Comparison of ENCODE assay signal across 21 mouse cellular contexts in the genomic region with DNA sequence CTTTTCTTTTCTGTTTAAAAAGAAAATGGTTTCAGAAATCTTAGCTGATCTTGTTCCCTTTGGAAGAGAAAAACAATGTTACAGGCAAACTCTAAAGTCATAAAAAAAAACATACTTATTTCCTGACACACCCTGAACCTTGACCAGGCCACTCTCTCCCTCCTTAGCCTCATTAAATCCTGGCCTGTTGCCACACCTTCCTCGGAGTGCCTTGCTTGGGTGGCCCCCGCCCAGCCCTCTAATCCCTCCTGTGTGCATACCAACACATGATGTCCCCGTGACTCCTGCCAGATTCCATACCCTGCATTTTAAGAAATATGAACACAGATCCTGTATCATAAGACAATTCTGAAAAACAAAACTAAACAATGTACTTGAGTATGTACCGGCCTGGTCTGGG. TPM values are rescaled to one million over a fixed set of nuclear protein-coding genes. Genes with fewer than 3 reads are reported as not detected.
DNase-seq lines count a peak whose midpoint lies in the region; ATAC-seq and TF ChIP-seq lines count a peak whose summit lies in the region.
"Not testable (repeated sequence)": the region's sequence is repeated elsewhere in the genome, so short reads cannot be mapped to it uniquely, and the experiment has no call there.
"Had no signal": no experiment of that assay in that cellular context is flagged by ENCODE, and none has a peak within 500 bp of the region (broad histone marks: within the 10 kb centered on the region; RNA-seq: fewer than 3 reads in every experiment).

No protein-coding gene starts in this region.

- H3K36me3 ChIP-seq in heart, embryonic 16.5 days (ENCODE audit: control insufficient read depth, insufficient read depth); intestine, postnatal 0 days (ENCODE audit: control insufficient read depth, insufficient read depth); midbrain, embryonic 13.5 days; stomach, embryonic 16.5 days (ENCODE audit: control insufficient read depth, insufficient read depth, low read length): not testable (repeated sequence)

- H3K4me1 ChIP-seq in heart, embryonic 16.5 days (ENCODE audit: control insufficient read depth, insufficient read depth, low read length); intestine, postnatal 0 days (replicated peaks; ENCODE audit: control insufficient read depth, insufficient read depth, low read length); midbrain, embryonic 13.5 days (replicated peaks); stomach, embryonic 16.5 days (ENCODE audit: control insufficient read depth, insufficient read depth, low read length): not testable (repeated sequence)

- H3K27me3 ChIP-seq in heart, embryonic 16.5 days (ENCODE audit: control insufficient read depth, insufficient read depth, low read length); intestine, postnatal 0 days (replicated peaks; ENCODE audit: control insufficient read depth, insufficient read depth, low read length); midbrain, embryonic 13.5 days; stomach, embryonic 16.5 days (ENCODE audit: control insufficient read depth, insufficient read depth, low read length): not testable (repeated sequence)

- H3K4me2 ChIP-seq in heart, embryonic 16.5 days (ENCODE audit: low read depth, low read length); intestine, postnatal 0 days (replicated peaks; ENCODE audit: low read depth); midbrain, embryonic 13.5 days (replicated peaks); stomach, embryonic 16.5 days (ENCODE audit: low read depth, low read length): not testable (repeated sequence)

- not testable (repeated sequence) for H3K27ac ChIP-seq in heart, embryonic 16.5 days (ENCODE audit: low read length); midbrain, embryonic 13.5 days; stomach, embryonic 16.5 days (ENCODE audit: low read length)
- peak overlapping the region; percentile 15; the same call in 1 of the 2 replicates for H3K27ac ChIP-seq in intestine, postnatal 0 days (ENCODE audit: low read depth, low read length)

- 79% methylated on average over 4 of the region's 4 CpGs for WGBS in heart, embryonic 16.5 days
- 77% methylated on average over 4 of the region's 4 CpGs for WGBS in intestine, postnatal 0 days
- WGBS in large intestine, adult 2 months: 53% methylated on average over 4 of the region's 4 CpGs
- WGBS in midbrain, embryonic 13.5 days: 90% methylated on average over 4 of the region's 4 CpGs
- 83% methylated on average over 4 of the region's 4 CpGs for WGBS in stomach, embryonic 16.5 days

- peak; percentile 87 for DNase-seq in kidney, adult 9 months
- DNase-seq in kidney, postnatal 10 days: peak; percentile 72
- DNase-seq in large intestine, adult 2 months (ENCODE audit: low read depth, low spot score): peak; percentile 99

- peaks cover 33% of the 10 kb centered on the region for H3K9me3 ChIP-seq in heart, embryonic 16.5 days (replicated peaks; ENCODE audit: control insufficient read depth, low read length)
- H3K9me3 ChIP-seq in intestine, postnatal 0 days (ENCODE audit: control insufficient read depth): peaks cover 19% of the 10 kb centered on the region
- H3K9me3 ChIP-seq in midbrain, embryonic 13.5 days: peaks cover 37% of the 10 kb centered on the region
- H3K9me3 ChIP-seq in stomach, embryonic 16.5 days (replicated peaks; ENCODE audit: control insufficient read depth, low read length): not testable (repeated sequence)

- not testable (repeated sequence) for H3K4me3 ChIP-seq in heart, embryonic 16.5 days (ENCODE audit: low read length); intestine, postnatal 0 days (ENCODE audit: low read depth, low read length); midbrain, embryonic 13.5 days (replicated peaks); stomach, embryonic 16.5 days (replicated peaks; ENCODE audit: low read length)

- TF ChIP-seq CTCF in intestine, postnatal 0 days (IDR thresholded peaks at IDR 0.05; ENCODE audit: low read depth): not testable (repeated sequence)

- H3K9ac ChIP-seq in heart, embryonic 16.5 days (ENCODE audit: low read length); intestine, postnatal 0 days (ENCODE audit: low read depth, low read length); midbrain, embryonic 13.5 days (replicated peaks); stomach, embryonic 16.5 days (ENCODE audit: low read length): not testable (repeated sequence)

- ATAC-seq in heart, embryonic 16.5 days (replicated peaks; ENCODE audit: extremely low read depth, insufficient read depth, low FRiP score): 0 out of 2 replicates have a peak, but pooled peaks have one; percentile 16
- peak; percentile 92 for ATAC-seq in intestine, postnatal 0 days
- 0 out of 2 replicates have a peak, but pooled peaks have one; percentile 10 for ATAC-seq in midbrain, embryonic 13.5 days
- peak; percentile 55 for ATAC-seq in stomach, embryonic 16.5 days (ENCODE audit: insufficient read depth, low FRiP score)

RNA-seq across cellular contexts. Expression of a gene that starts 45.6 kb away (rescaled TPM):
- polyA plus RNA-seq in heart, embryonic 16.5 days (2015; fragmentation: Nextera tagmentation; extraction: Ambion mirVana): not detected in 2 replicates
- not detected in 2 replicates for polyA plus RNA-seq in intestine, postnatal 0 days (2015; fragmentation: Nextera tagmentation; extraction: Ambion mirVana)
- not detected in 2 replicates for polyA plus RNA-seq in large intestine, adult 2 months (2012; rRNA removed)
- polyA plus RNA-seq in midbrain, embryonic 13.5 days (2015; fragmentation: Nextera tagmentation; extraction: Ambion mirVana): 0.10 TPM in 1 of 2 replicates, not detected in the other
- polyA plus RNA-seq in stomach, embryonic 16.5 days (2015; fragmentation: Nextera tagmentation; extraction: Ambion mirVana): not detected in 2 replicates
- polyA plus RNA-seq: C2C12; cerebellum, adult 2 months; embryonic facial prominence, embryonic 14.5 days; erythroblast, embryonic 14.5 days; forebrain, embryonic 11.5 days; forebrain, embryonic 16.5 days; heart, embryonic 13.5 days; hindbrain, embryonic 10.5 days; hindbrain, embryonic 16.5 days; limb, embryonic 10.5 days; liver, embryonic 14.5 days; lung, adult 2 months; midbrain, embryonic 11.5 days; midbrain, postnatal 0 days had no signal

Comparison
In these comparisons a context has a peak if more than half of its experiments do, and no peak if none do; other contexts are left out.
1. ATAC-seq: peak in every context shown above with its lines; median percentile 92 in intestine, postnatal 0 days; 55 in stomach, embryonic 16.5 days; 16 in heart, embryonic 16.5 days; 10 in midbrain, embryonic 13.5 days.